Mouse (Mus musculus) forebrain, embryonic 16.5 days (tissue): ENCODE measurements around the gene Rpl29. TPM values are rescaled to one million over a fixed set of nuclear protein-coding genes. Genes with fewer than 3 reads are reported as not detected.

Experiments
- ATAC-seq: fragments of 200-750 bp; cut with Nextera tagmentation; 2 replicates; pipeline ENCODE4 v1.8.0; 2017; ENCODE audit warnings: mild to moderate bottlenecking, moderate library complexity
- H3K27ac ChIP-seq: fragments of 300-500 bp; sonication (generic); 2 replicates; pipeline ENCODE4 v1.5.1; 2014; ENCODE audit warnings: low read length, control low read depth
- H3K27me3 ChIP-seq: fragments of 300-500 bp; sonication (generic); replicated peaks from 2 replicates; pipeline ENCODE4 v1.6.1; 2014; ENCODE audit warnings: low read length; ENCODE audit not compliant: control insufficient read depth, insufficient read depth
- H3K36me3 ChIP-seq: fragments of 300-500 bp; sonication (generic); 2 replicates; pipeline ENCODE4 v1.6.1; 2014; ENCODE audit not compliant: control insufficient read depth, insufficient read depth
- H3K4me1 ChIP-seq: fragments of 300-500 bp; sonication (generic); replicated peaks from 2 replicates; pipeline ENCODE4 v1.6.1; 2014; ENCODE audit warnings: low read length; ENCODE audit not compliant: control insufficient read depth, insufficient read depth
- H3K4me2 ChIP-seq: fragments of 300-500 bp; sonication (generic); 2 replicates; pipeline ENCODE4 v1.6.1; 2014; ENCODE audit warnings: mild to moderate bottlenecking, low read length, control low read depth
- H3K4me3 ChIP-seq: fragments of 300-500 bp; sonication (generic); replicated peaks from 2 replicates; pipeline ENCODE4 v1.5.1; 2014; ENCODE audit warnings: mild to moderate bottlenecking, low read length, control low read depth
- H3K9ac ChIP-seq: fragments of 300-500 bp; sonication (generic); replicated peaks from 2 replicates; pipeline ENCODE4 v1.6.1; 2014; ENCODE audit warnings: low read depth, low read length, control low read depth
- H3K9me3 ChIP-seq: fragments of 300-500 bp; sonication (generic); 2 replicates; pipeline ENCODE4 v1.6.1; 2016; ENCODE audit warnings: low read length; ENCODE audit not compliant: control insufficient read depth
- WGBS: fragments of 180-500 bp; shearing (Covaris S2); extraction: QIAGEN DNeasy Blood & Tissue Kit; methylation state at CpG from one replicate; pipeline ENCODE4 v1.1.7; 2014; 5-methylcytosine and 5-hydroxymethylcytosine counted together
- polyA plus RNA-seq: library from polyadenylated mRNA; unstranded; fragments of >200 nt; fragmentation: Nextera tagmentation; extraction: Ambion mirVana; gene quantifications from 2 replicates; pipeline ENCODE4 v1.2.1, GENCODE M21; 2015

Rpl29 gene
- polyA plus RNA-seq, 1 experiment from 2014 or later = 591 TPM

DNA sequence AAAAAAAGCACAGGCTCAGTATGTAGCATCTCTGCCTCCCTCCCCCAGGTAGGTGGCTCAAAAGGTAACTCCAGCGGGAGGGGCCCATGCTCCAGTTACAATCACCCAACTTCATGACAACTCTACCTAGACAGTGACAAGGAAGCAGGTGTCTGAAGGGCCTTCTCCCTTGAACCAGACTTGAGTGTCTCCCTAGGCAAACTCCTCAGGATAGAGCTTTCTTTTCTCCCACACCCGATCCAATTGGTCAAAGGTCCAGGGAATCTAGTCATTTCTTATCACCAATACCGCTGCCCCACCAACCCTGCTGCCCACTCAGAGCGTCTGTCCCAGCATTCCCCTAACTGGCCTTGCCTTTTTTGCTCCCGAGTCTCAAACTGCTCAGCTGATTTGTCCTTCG lies 37.5 kb downstream of the Rpl29 start:
- WGBS = 95% methylated on average over 6 of the region's 6 CpGs
- no peaks in the 10 kb centered on the region for H3K27me3 ChIP-seq
- no peak for ATAC-seq

DNA sequence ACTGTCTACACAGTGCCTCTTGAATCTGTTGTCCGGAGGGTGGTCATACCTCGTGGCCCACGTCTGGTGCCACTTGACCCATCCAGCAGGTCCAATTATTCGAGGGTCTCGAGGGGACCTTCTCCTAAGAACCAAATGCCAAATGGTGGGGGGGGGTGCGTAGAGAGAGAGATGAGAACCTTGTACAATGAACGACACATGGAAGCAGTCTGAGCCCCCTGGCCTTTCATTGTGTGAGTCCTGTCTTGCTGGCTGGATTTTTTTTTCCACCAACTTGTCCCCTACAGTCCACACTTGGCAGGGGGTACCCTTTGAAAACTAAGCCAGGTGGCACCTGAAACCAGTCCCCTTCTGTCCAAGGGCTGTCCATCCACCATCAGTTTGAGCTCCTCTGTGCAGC lies 38.5 kb downstream of the Rpl29 start:
- Histone ChIP-seq H3K4me1 (peaks cover 20% of the 10 kb centered on the region), H3K9me3 (no peaks in the 10 kb centered on the region), H3K9ac (no peak overlapping the region), H3K27me3 (no peaks in the 10 kb centered on the region), H3K36me3 (0 out of 2 replicates have a peak, but pooled peaks cover 9% of the 10 kb centered on the region), H3K4me3 (no peak overlapping the region), H3K27ac (no peak overlapping the region), H3K4me2 (no peak overlapping the region)
- WGBS = 87% methylated on average over 7 of the region's 7 CpGs
- ATAC-seq = no peak

More for the DNA sequence above, 37.5 kb downstream of the Rpl29 start:
- H3K4me1 ChIP-seq = peaks cover 20% of the 10 kb centered on the region
- H3K4me2 ChIP-seq = no peak overlapping the region
- peaks cover 12% of the 10 kb centered on the region; the same call in 1 of the 2 replicates for H3K36me3 ChIP-seq
- no peak overlapping the region for H3K4me3 ChIP-seq
- H3K9me3 ChIP-seq = no peaks in the 10 kb centered on the region
- no peak overlapping the region for H3K27ac ChIP-seq
- no peak overlapping the region for H3K9ac ChIP-seq

DNA sequence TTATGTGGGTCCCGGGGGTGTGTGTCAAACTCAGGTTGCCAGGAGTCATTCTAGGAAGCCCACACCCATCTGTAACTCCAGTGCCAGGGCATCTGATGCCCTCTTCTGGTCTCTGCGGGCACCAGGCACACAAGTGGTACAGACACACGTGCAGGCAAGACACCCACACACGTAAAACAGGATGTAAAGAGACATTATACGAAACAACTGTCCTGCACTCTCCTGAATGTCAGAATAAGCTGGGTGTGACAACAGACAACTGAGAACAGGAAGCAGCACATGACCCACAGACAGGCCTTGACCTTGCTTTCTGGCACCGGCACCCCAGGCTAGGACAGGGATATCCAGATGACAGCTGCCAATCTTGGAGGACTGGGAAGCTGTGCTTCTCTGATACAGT lies 40.1 kb downstream of the Rpl29 start:
- Histone ChIP-seq H3K27me3 (no peaks in the 10 kb centered on the region), H3K4me1 (peaks cover 19% of the 10 kb centered on the region), H3K4me3 (no peak overlapping the region), H3K27ac (no peak overlapping the region), H3K9ac (no peak overlapping the region), H3K36me3 (0 out of 2 replicates have a peak, but pooled peaks cover 1% of the 10 kb centered on the region), H3K4me2 (no peak overlapping the region), H3K9me3 (no peaks in the 10 kb centered on the region)
- WGBS = 72% methylated on average over 6 of the region's 6 CpGs
- no peak for ATAC-seq

DNA sequence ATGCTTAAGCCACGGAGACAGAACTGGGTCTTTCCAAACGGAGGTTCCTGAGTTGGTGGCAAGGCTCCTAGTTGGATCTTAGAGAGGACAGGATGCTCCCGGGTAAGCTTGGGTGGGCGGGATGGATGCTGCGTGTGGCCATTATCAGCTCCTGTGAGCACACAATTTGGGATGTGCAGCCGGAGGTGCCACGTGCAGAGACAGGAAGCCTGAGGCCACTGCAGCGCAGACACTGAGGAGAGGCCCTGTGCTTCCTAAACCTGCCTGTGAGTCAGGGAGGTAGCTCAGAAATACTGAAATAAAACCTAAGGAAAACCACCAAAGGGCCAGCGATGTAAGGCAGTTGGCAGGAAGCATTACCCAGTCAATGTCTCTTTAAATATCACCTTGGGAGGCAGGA lies 40.5 kb downstream of the Rpl29 start:
- Histone ChIP-seq H3K27me3 (no peaks in the 10 kb centered on the region), H3K36me3 (no peaks in the 10 kb centered on the region), H3K9me3 (no peaks in the 10 kb centered on the region), H3K4me3 (no peak overlapping the region), H3K4me2 (no peak overlapping the region), H3K9ac (no peak overlapping the region), H3K4me1 (peaks cover 16% of the 10 kb centered on the region), H3K27ac (no peak overlapping the region)
- ATAC-seq = no peak
- 75% methylated on average over 9 of the region's 9 CpGs for WGBS

DNA sequence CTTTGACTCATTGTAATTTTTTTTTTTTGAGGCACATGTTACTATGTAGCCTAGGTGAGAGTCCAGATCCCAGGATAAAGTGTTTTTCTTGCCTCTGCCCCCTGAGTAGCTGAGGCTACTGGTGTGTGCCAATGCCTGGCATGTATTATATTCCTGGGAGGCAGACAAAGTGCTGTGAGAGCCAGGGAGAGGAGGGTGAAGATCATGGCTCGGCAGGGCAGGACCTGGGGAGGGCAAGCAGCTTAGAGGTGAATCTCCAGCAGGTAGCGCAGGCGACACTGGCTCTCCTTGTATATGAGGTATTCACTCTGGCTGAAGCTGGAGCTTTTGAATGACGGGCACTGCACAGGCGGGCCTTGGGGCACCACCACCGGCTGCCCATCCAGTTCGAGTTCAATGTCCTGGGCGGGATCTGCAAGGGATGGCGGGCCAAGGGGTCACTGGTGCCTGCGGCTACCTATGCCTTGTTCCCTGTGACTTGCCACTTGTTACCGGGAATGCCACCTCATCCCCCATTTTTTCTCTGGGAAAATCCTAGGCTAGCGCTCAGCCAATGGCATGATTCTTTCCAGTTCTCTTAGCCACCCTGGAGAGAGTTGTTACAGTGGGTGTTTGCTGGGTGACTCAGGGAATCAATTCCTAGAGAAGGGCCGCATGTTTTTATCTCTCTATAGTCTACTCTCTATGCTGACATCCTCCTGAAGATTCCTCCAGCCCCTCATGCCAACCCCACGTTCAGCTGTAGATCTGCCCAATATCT lies 41.9 kb downstream of the Rpl29 start:
- Histone ChIP-seq H3K4me2 (no peak overlapping the region), H3K4me1 (0 out of 2 replicates have a peak, but pooled peaks cover 3% of the 10 kb centered on the region), H3K36me3 (no peaks in the 10 kb centered on the region), H3K9me3 (no peaks in the 10 kb centered on the region), H3K27ac (no peak overlapping the region), H3K27me3 (no peaks in the 10 kb centered on the region), H3K4me3 (no peak overlapping the region), H3K9ac (no peak overlapping the region)
- WGBS = 59% methylated on average over 14 of the region's 14 CpGs
- ATAC-seq = no peak

DNA sequence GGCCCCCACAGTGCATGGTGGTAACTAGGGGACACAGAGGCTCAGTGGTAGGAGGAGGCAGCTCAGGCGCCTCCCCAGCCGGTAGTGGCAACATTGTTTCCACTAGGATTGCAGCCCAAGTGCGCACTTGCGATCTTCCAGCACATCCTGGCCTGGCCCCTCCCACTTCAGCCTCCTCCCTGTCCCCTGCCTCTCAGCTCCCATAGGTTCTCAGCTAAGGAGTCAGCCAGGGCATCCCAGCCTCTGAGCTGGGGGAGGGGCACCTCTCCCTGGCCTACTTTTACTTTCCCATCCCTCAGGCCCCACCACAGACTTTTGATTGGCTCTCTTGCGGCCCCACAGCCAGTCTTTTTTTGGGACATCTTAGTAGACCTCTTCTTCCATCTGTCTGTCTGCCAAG lies 42.6 kb downstream of the Rpl29 start:
- no peak for ATAC-seq
- peaks cover 8% of the 10 kb centered on the region; the same call in 1 of the 2 replicates for H3K4me1 ChIP-seq
- WGBS = 10% methylated on average over 5 of the region's 5 CpGs

DNA sequence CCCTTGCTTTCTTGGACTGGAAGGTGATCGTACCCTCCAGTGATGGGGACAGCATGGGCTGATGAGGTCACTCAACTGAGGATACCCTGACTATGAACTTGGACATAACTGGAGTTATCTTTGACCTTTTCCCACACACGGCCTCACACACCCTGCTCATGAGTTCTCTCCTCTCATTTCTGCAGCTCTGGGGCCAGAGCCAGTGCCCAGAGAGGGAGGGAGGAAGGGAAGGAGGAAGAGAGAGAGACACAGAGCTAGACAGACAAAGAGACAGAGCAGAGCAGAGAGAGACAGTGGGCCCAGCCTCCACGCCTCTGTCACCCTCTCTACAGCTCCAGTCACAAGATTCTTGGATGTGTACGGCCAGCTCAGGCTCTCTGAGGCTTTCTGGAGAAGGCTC lies 43.1 kb downstream of the Rpl29 start:
- Histone ChIP-seq H3K4me3 (no peak overlapping the region), H3K27ac (no peak overlapping the region), H3K9ac (no peak overlapping the region), H3K36me3 (no peaks in the 10 kb centered on the region), H3K27me3 (no peaks in the 10 kb centered on the region), H3K9me3 (no peaks in the 10 kb centered on the region), H3K4me1 (peaks cover 8% of the 10 kb centered on the region; the same call in 1 of the 2 replicates), H3K4me2 (no peak overlapping the region)
- WGBS = 64% methylated on average over 4 of the region's 4 CpGs
- ATAC-seq = no peak

More for the DNA sequence above, 42.6 kb downstream of the Rpl29 start:
- H3K36me3 ChIP-seq = no peaks in the 10 kb centered on the region
- no peaks in the 10 kb centered on the region for H3K27me3 ChIP-seq
- H3K4me2 ChIP-seq = no peak overlapping the region
- H3K9ac ChIP-seq = no peak overlapping the region
- H3K27ac ChIP-seq = no peak overlapping the region
- H3K9me3 ChIP-seq = no peaks in the 10 kb centered on the region
- no peak overlapping the region for H3K4me3 ChIP-seq

DNA sequence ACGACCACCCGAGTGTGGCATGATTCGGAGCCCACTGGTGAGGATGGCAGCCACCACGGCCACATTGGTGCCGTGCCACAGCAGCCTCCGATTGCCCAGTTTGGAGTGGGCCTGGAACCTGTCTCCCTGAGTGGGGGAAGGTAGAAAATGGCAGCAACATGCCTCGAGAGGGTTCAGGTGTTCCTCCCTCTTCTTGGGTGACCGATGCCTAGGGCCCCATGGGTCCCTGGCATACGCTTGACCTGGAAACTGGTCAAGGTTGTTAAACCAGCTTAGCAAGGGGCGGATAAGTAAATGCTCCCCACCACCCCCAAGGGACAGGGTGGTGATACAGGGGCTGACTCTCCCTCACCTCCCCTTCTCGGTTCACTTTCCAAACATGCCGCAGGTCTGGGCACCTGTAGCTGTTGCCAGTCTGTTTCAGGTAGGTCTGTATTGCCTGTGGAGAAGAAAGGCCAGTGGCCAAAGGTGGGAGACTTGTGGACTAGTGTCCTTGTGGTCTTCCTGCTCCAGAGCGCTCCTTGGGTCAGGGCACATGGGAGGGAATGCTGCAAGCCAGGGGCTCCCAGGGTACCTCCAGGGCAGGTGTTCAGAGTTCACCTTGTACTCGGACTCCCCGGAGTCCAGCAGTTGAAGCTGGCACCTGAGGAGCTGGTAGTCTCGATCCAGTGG lies 44.0 kb downstream of the Rpl29 start:
- Histone ChIP-seq H3K27me3 (no peaks in the 10 kb centered on the region), H3K4me2 (no peak overlapping the region), H3K27ac (no peak overlapping the region), H3K9me3 (no peaks in the 10 kb centered on the region), H3K9ac (no peak overlapping the region), H3K36me3 (no peaks in the 10 kb centered on the region), H3K4me1 (peaks cover 15% of the 10 kb centered on the region), H3K4me3 (no peak overlapping the region)
- no peak for ATAC-seq
- WGBS = 90% methylated on average over 16 of the region's 16 CpGs

DNA sequence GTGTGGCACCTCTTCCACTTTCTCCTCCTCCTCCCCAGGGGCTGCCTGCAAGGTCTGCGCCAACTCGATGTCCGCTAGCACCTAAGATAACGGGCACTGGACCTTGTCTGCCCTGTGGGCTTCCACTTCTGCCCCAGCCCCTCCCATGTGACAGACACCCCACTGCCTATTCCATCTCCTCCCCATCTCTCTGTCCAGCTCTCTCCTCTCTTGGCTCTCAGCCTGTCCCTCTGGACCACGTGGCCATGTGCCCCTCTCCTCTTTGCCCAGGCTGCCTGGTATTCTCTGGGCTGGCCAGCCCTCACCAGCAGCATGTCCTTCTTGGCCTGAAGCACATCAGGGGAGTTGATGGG lies 44.5 kb downstream of the Rpl29 start:
- Histone ChIP-seq H3K4me2 (no peak overlapping the region), H3K27ac (no peak overlapping the region), H3K4me1 (peaks cover 20% of the 10 kb centered on the region), H3K36me3 (no peaks in the 10 kb centered on the region), H3K4me3 (no peak overlapping the region), H3K27me3 (no peaks in the 10 kb centered on the region), H3K9me3 (no peaks in the 10 kb centered on the region), H3K9ac (no peak overlapping the region)
- 81% methylated on average over 5 of the region's 5 CpGs for WGBS
- ATAC-seq = no peak
